7 mouse cellular contexts compared by ENCODE assay signal in genomic region chr11:88203712-88204532, GRCm38 (mm10). TPM values are rescaled to one million over a fixed set of nuclear protein-coding genes. Genes with fewer than 3 reads are reported as not detected.
DNase-seq lines count a peak whose midpoint lies in the region; ATAC-seq and TF ChIP-seq lines count a peak whose summit lies in the region.

TSS of gene Mrps23 (plus strand) at chr11:88204388.

- peak; percentile 92 for DNase-seq in adrenal gland, adult 8-10 months
- peak; percentile 91 for DNase-seq in embryo, embryonic 9.5 days (ENCODE audit: extremely low spot score)
- DNase-seq in gonadal fat pad, adult 2 months (ENCODE audit: low read depth), result no peak
- peak; percentile 93 for DNase-seq in left cerebral cortex, postnatal 4 days

- peak within 1 kb of the TSS; percentile 84 for H3K4me2 ChIP-seq in intestine, postnatal 0 days (replicated peaks; ENCODE audit: low read depth)
- H3K4me2 ChIP-seq in midbrain, embryonic 12.5 days (replicated peaks), result peak within 1 kb of the TSS; percentile 83

- peak; percentile 92 for ATAC-seq in intestine, postnatal 0 days
- peak; percentile 94 for ATAC-seq in midbrain, embryonic 12.5 days (ENCODE audit: low FRiP score, low read depth)

- peaks cover 10% of the 10 kb centered on the region for H3K4me1 ChIP-seq in intestine, postnatal 0 days (replicated peaks; ENCODE audit: control insufficient read depth, insufficient read depth, low read length)
- peaks cover 25% of the 10 kb centered on the region for H3K4me1 ChIP-seq in midbrain, embryonic 12.5 days
- no peaks in the 10 kb centered on the region; the same call in 1 of the 2 replicates for H3K4me1 ChIP-seq in small intestine, adult 2 months (ENCODE audit: control insufficient read depth, insufficient read depth, insufficient read length, low read length)

- H3K4me3 ChIP-seq in intestine, postnatal 0 days (ENCODE audit: low read depth, low read length), result peak within 1 kb of the TSS; percentile 85
- peak within 1 kb of the TSS; percentile 87 for H3K4me3 ChIP-seq in midbrain, embryonic 12.5 days
- peak within 1 kb of the TSS; percentile 87 for H3K4me3 ChIP-seq in small intestine, adult 2 months (ENCODE audit: low read depth, low read length)

- H3K27ac ChIP-seq in intestine, postnatal 0 days (ENCODE audit: low read depth, low read length), result peak within 1 kb of the TSS; percentile 89
- H3K27ac ChIP-seq in midbrain, embryonic 12.5 days (replicated peaks), result peak within 1 kb of the TSS; percentile 81
- peak within 1 kb of the TSS; percentile 79 for H3K27ac ChIP-seq in small intestine, adult 2 months (ENCODE audit: insufficient read depth, low read depth, low read length)

- intact Hi-C loops in left cerebral cortex, postnatal 4 days (cut with DNase I), result loop anchor here (5.0 kb wide), 1 partner anchor 232 kb away; no protein-coding TSS in a partner anchor

- no peaks in the 10 kb centered on the region for H3K27me3 ChIP-seq in intestine, postnatal 0 days (replicated peaks; ENCODE audit: control insufficient read depth, insufficient read depth, low read length)
- peaks cover 9% of the 10 kb centered on the region; the same call in 1 of the 2 replicates for H3K27me3 ChIP-seq in midbrain, embryonic 12.5 days
- no peaks in the 10 kb centered on the region for H3K27me3 ChIP-seq in small intestine, adult 2 months (ENCODE audit: control insufficient read depth, insufficient read depth, low read length)

- peak within 1 kb of the TSS; percentile 70 for H3K9ac ChIP-seq in intestine, postnatal 0 days (ENCODE audit: low read depth, low read length)
- peak within 1 kb of the TSS; percentile 86 for H3K9ac ChIP-seq in midbrain, embryonic 12.5 days (replicated peaks)

- peak; percentile 72 for TF ChIP-seq CTCF in intestine, postnatal 0 days (IDR thresholded peaks at IDR 0.05; ENCODE audit: low read depth)
- peak; percentile 49; the same call in 1 of the 2 replicates for TF ChIP-seq CTCF in small intestine, adult 2 months (IDR thresholded peaks at IDR 0.05; ENCODE audit: extremely low read depth, insufficient read length, insufficient replicate concordance, low read depth, low read length)

- WGBS in intestine, postnatal 0 days, result under 1% methylated on average over 51 of the region's 51 CpGs
- WGBS in midbrain, embryonic 12.5 days, result under 1% methylated on average over 51 of the region's 51 CpGs
- WGBS in small intestine, adult 2 months, result under 1% methylated on average over 51 of the region's 51 CpGs

- H3K36me3 ChIP-seq in intestine, postnatal 0 days (ENCODE audit: control insufficient read depth, insufficient read depth), result no peaks in the 10 kb centered on the region
- peaks cover 9% of the 10 kb centered on the region; the same call in 1 of the 2 replicates for H3K36me3 ChIP-seq in midbrain, embryonic 12.5 days
- peaks cover 9% of the 10 kb centered on the region for H3K36me3 ChIP-seq in small intestine, adult 2 months (ENCODE audit: control insufficient read depth, insufficient read depth, low read length)

- H3K9me3 ChIP-seq in intestine, postnatal 0 days (ENCODE audit: control insufficient read depth), result no peaks in the 10 kb centered on the region
- H3K9me3 ChIP-seq in midbrain, embryonic 12.5 days, result no peaks in the 10 kb centered on the region

- peak; percentile 85 for TF ChIP-seq POLR2A in small intestine, adult 2 months (IDR thresholded peaks at IDR 0.05; ENCODE audit: low read depth, low read length)

RNA-seq across cellular contexts. Expression of gene Mrps23, which starts in this region (rescaled TPM):
- 100 to 1,000 TPM; 140 to 223 (median 182) TPM for total RNA-seq in adrenal gland, adult 8-10 months (2022)
- polyA plus RNA-seq in gonadal fat pad, adult 2 months (2012; rRNA removed), result 35.9 and 41.3 TPM in 2 replicates
- 54.1 and 59.1 TPM in 2 replicates for polyA plus RNA-seq in intestine, postnatal 0 days (2015; fragmentation: Nextera tagmentation; extraction: Ambion mirVana)
- total RNA-seq in left cerebral cortex, postnatal 4 days (2021), result 10 to 100 TPM; 55.2 to 65.1 TPM
- polyA plus RNA-seq in midbrain, embryonic 12.5 days (2016; fragmentation: Nextera tagmentation; extraction: Ambion mirVana), result 69.5 and 71.1 TPM in 2 replicates
- 9.4 and 17.5 TPM in 2 replicates for polyA plus RNA-seq in small intestine, adult 2 months (2012; rRNA removed)
